Mouse (Mus musculus): ENCODE data around the gene Psg17. TPM values are rescaled to one million over a fixed set of nuclear protein-coding genes. Genes with fewer than 3 reads are reported as not detected.

Psg17 gene
- total RNA-seq (2023), result not detected

DNA sequence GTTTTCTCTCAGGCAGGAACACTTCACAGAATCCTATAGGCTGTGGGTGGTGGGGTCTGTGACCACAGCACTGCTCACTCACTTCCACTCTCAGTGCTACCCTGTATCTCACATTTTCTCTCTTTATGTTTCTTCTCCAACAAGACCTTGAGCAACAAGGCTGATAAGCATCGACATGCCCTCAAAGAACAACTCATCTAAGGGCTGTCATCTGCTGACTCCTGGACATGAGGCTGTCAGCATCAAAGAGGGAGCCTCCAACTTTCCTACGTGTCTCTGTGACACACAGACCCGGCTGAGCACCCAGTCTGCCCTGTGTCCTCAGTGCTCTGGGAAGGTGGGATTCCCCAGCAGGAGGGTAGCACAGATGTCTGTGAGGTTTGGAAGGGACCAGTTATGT lies at the start of gene Psg17:
TSS of gene Psg17 (minus strand) at position 101 of the 400 bp plus-strand sequence.

DNA sequence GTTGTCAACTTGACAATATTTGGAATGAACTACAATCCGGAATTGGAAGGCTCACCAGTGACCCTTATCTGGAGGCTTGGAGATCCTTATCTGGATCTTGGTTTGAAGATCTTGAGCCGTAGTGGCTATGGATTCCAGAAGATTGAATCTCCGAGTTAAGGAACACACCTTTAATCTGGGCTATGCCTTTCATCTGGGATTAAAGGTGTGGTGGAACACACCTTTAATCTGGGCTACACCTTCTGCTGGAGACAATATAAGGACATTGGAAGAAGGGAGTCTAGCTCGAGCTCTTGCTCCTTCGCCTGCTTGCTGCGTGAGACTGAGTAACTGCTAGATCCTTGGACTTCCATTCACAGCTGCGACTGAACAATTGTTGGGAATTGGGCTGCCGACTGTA lies 49.6 kb upstream of the Psg17 start, which contains the start of gene Pglyrp1:
TSS of gene Pglyrp1 (plus strand) at position 301 of the 400 bp plus-strand sequence.

GRCm38 (mm10) chr7:18839865-18840264 lies 18.5 kb upstream of the Psg17 start, which contains the start of gene Mill2:
Mill2 (plus strand) TSS chr7:18839966.

DNA sequence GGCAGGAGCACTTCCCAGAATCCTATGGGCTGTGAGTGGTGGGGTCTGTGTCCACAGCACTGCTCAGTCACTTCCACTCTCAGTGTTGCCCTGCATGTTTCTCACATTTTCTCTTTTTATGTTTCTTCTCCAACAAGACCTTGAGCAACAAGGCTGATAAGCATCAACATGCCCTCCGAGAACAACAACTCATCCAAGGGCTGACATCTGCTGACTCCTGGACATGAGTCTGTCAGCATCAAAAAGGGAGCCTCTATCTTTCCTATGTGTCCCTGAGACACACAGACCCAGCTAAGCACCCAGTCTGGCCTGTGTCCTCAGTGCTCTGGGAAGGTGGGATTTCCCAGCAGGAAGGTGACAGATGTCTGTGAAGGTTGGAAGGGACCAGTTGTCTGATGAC lies 23.0 kb downstream of the Psg17 start, which contains the start of gene Psg19:
TSS of gene Psg19 (minus strand) at position 101 of the 400 bp plus-strand sequence.

Other genes starting within 250 kb of the Psg17 start
- gene Psg23, start 205.1 kb downstream of the Psg17 start, total RNA-seq (2023), result not detected
- not detected for gene Psg21, start 164.9 kb downstream of the Psg17 start, total RNA-seq (2023)
- not detected for gene Psg20, start 135.4 kb downstream of the Psg17 start, total RNA-seq (2023)
- not detected for gene Psg22, start 103.5 kb downstream of the Psg17 start, total RNA-seq (2023)
- not detected for gene Psg19, start 23.1 kb downstream of the Psg17 start, total RNA-seq (2023)
- gene Mill2, start 18.4 kb upstream of the Psg17 start, total RNA-seq (2023), result not detected
- gene Pglyrp1, start 49.7 kb upstream of the Psg17 start, total RNA-seq (2023), result 9.7 TPM
- gene Ccdc61, start 88.8 kb upstream of the Psg17 start, total RNA-seq (2023), result 20.6 TPM
- not detected for gene Nova2, start 104.3 kb upstream of the Psg17 start, total RNA-seq (2023)
- not detected for gene Nanos2, start 165.8 kb upstream of the Psg17 start, total RNA-seq (2023)
- 1.7 TPM for gene Mypop, start 169.6 kb upstream of the Psg17 start, total RNA-seq (2023)
- gene Irf2bp1, start 182.4 kb upstream of the Psg17 start, total RNA-seq (2023), result 29.4 TPM
- not detected for gene Foxa3, start 201.9 kb upstream of the Psg17 start, total RNA-seq (2023)
- 95.9 TPM for gene Sympk, start 202.8 kb upstream of the Psg17 start, total RNA-seq (2023)
- gene Rsph6a, start 233.1 kb upstream of the Psg17 start, total RNA-seq (2023), result 0.34 TPM